Mouse (Mus musculus) liver, embryonic 11.5 days (tissue): ENCODE measurements around the gene Aco2. TPM values are rescaled to one million over a fixed set of nuclear protein-coding genes. Genes with fewer than 3 reads are reported as not detected.

Experiments used
- ATAC-seq: fragments of 200-750 bp; cut with Nextera tagmentation; replicated peaks from 2 replicates; pipeline ENCODE4 v1.8.0; 2017; ENCODE audit warnings: moderate number of reproducible peaks, mild to moderate bottlenecking, moderate TSS enrichment, moderate library complexity; ENCODE audit not compliant: low FRiP score
- DNase-seq: peaks from one replicate; pipeline ENCODE4 v3.0.0-alpha.2; 2017; ENCODE audit warnings: low spot score
- H3K27ac ChIP-seq: fragments of 300-500 bp; sonication (generic); 2 replicates; pipeline ENCODE4 v1.5.1; 2014; ENCODE audit warnings: mild to moderate bottlenecking, low read depth, low read length, control low read depth
- H3K27me3 ChIP-seq: fragments of 300-500 bp; sonication (generic); replicated peaks from 2 replicates; pipeline ENCODE4 v1.6.1; 2014; ENCODE audit warnings: low read length, mixed read lengths; ENCODE audit not compliant: control insufficient read depth, insufficient read depth
- H3K36me3 ChIP-seq: fragments of 300-500 bp; sonication (generic); 2 replicates; pipeline ENCODE4 v1.6.1; 2014; ENCODE audit warnings: mild to moderate bottlenecking, low read length, moderate library complexity, mixed read lengths; ENCODE audit not compliant: control insufficient read depth, insufficient read depth
- H3K4me1 ChIP-seq: fragments of 300-500 bp; sonication (generic); replicated peaks from 2 replicates; pipeline ENCODE4 v1.6.1; 2014; ENCODE audit warnings: low read length, mixed read lengths; ENCODE audit not compliant: control insufficient read depth, insufficient read depth
- H3K4me2 ChIP-seq: fragments of 300-500 bp; sonication (generic); 2 replicates; pipeline ENCODE4 v1.6.1; 2014; ENCODE audit warnings: mild to moderate bottlenecking, control low read depth, moderate library complexity
- H3K4me3 ChIP-seq: fragments of 300-500 bp; sonication (generic); 2 replicates; pipeline ENCODE4 v1.5.1; 2014; ENCODE audit warnings: low read depth, low read length, control low read depth
- H3K9ac ChIP-seq: fragments of 300-500 bp; sonication (generic); 2 replicates; pipeline ENCODE4 v1.6.1; 2014; ENCODE audit warnings: low read depth, low read length, control low read depth
- H3K9me3 ChIP-seq: fragments of 300-500 bp; sonication (generic); 2 replicates; pipeline ENCODE4 v1.6.1; 2016; ENCODE audit warnings: low read length, inconsistent platforms, mixed read lengths; ENCODE audit not compliant: control insufficient read depth
- WGBS: fragments of 180-500 bp; shearing (Covaris S2); extraction: QIAGEN DNeasy Blood & Tissue Kit; methylation state at CpG from one replicate; pipeline ENCODE4 v1.1.7; 2014; 5-methylcytosine and 5-hydroxymethylcytosine counted together
- polyA plus RNA-seq: library from polyadenylated mRNA; unstranded; fragments of >200 nt; fragmentation: Nextera tagmentation; extraction: Ambion mirVana; gene quantifications from 2 replicates; pipeline ENCODE4 v1.2.1, GENCODE M21; 2014

The Aco2 gene
- polyA plus RNA-seq, 1 experiment from 2014 or later, result 177 TPM

DNA sequence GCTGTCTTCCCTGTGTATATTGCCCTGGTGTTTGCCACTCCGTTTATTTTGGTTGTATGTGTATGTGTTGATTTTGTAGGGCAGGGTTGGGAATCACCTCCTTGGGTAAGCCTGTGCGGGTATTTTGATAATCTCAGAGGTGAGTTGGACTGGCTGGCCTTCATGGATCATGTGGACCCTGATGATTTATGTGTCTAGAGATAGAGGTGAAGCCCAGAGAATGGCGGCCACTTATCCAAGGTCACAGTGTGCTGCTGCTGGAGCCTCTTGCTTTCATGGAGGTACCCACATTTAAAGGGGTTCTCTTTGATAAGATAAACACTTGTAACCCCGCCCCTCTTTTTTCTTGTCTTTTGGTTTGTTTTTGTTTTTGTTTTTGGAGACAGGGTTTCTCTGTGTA is 67.7 kb downstream of the Aco2 start:
- ATAC-seq (peak; percentile 54; the same call in 1 of the 2 replicates), DNase-seq (no peak)
- Histone ChIP-seq H3K4me3 (no peak overlapping the region), H3K4me1 (peaks cover 19% of the 10 kb centered on the region), H3K9me3 (no peaks in the 10 kb centered on the region), H3K4me2 (no peak overlapping the region), H3K36me3 (no peaks in the 10 kb centered on the region), H3K9ac (no peak overlapping the region), H3K27ac (no peak overlapping the region), H3K27me3 (peaks cover 15% of the 10 kb centered on the region; the same call in 1 of the 2 replicates)
- 66% methylated on average over 4 of the region's 4 CpGs for WGBS

GRCm38 (mm10) chr15:81940219-81940618 is 68.1 kb downstream of the Aco2 start:
- H3K36me3 ChIP-seq, result no peaks in the 10 kb centered on the region
- H3K4me3 ChIP-seq, result no peak overlapping the region
- WGBS, result 82% methylated on average over 5 of the region's 5 CpGs
- H3K4me2 ChIP-seq, result no peak overlapping the region
- no peaks in the 10 kb centered on the region for H3K9me3 ChIP-seq
- peaks cover 15% of the 10 kb centered on the region; the same call in 1 of the 2 replicates for H3K27me3 ChIP-seq
- ATAC-seq (no peak), DNase-seq (no peak)
- H3K9ac ChIP-seq, result no peak overlapping the region
- H3K4me1 ChIP-seq, result peaks cover 19% of the 10 kb centered on the region
- H3K27ac ChIP-seq, result no peak overlapping the region

GRCm38 (mm10) chr15:81941010-81941409 is 68.9 kb downstream of the Aco2 start:
- ATAC-seq, result no peak
- WGBS, result 87% methylated on average over 2 of the region's 2 CpGs
- Histone ChIP-seq H3K4me3 (no peak overlapping the region), H3K9me3 (no peaks in the 10 kb centered on the region), H3K27ac (no peak overlapping the region), H3K36me3 (no peaks in the 10 kb centered on the region), H3K4me2 (no peak overlapping the region), H3K4me1 (peaks cover 19% of the 10 kb centered on the region), H3K9ac (no peak overlapping the region), H3K27me3 (peaks cover 15% of the 10 kb centered on the region; the same call in 1 of the 2 replicates)
- DNase-seq, result no peak

DNA sequence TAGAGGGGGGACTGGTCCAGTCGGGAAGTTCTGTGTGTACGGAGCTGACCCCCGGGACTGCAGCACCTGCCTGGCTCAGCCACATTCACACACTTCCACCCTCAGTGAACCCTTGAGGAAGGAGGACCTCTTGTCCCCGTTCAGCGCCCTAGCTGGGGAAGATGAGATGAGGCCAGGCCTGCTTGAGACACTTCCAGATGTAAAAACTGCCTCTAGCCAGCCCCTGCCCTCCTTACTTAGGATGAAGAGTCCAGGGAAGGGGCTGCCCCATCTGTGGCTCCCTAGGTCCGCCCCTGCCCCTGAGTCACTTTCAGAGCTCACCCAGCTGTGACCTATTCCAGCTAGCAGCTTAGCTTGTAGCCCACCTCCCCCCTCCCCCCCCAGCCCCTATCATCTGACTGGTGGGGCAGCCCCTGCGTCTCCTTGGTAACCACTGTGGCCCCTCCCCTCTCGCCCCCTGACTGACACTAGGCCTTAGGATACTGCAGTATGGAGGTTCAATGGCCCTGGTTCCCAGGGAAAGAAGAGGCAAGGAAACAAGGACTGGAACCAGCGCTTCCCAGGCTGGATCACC is 71.2 kb downstream of the Aco2 start:
- no peak for ATAC-seq
- no peak for DNase-seq
- Histone ChIP-seq H3K9me3 (no peaks in the 10 kb centered on the region), H3K36me3 (no peaks in the 10 kb centered on the region), H3K9ac (no peak overlapping the region), H3K27me3 (no peaks in the 10 kb centered on the region), H3K27ac (no peak overlapping the region), H3K4me3 (no peak overlapping the region), H3K4me2 (no peak overlapping the region), H3K4me1 (peaks cover 10% of the 10 kb centered on the region)
- 26% methylated on average over 9 of the region's 9 CpGs for WGBS

DNA sequence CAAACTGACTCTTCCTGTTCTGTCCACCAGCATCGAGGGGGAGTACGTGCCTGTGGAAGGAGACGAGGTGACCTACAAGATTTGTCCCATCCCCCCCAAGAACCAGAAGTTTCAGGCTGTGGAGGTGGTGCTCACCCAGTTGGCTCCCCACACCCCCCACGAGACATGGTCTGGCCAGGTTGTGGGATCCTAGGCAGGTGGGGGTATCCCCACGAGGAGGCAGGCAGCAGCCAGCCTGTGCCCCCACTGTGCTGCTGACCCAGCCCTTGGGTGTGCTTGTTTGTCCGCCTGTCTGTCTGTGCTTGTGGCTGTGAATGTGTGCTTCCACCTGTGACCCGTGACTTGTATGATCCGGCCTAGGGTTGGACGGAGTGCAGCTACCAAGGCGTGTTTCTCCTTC is 77.0 kb downstream of the Aco2 start:
- H3K27ac ChIP-seq, result no peak overlapping the region
- no peak overlapping the region for H3K9ac ChIP-seq
- no peaks in the 10 kb centered on the region; the same call in 1 of the 2 replicates for H3K36me3 ChIP-seq
- H3K9me3 ChIP-seq, result no peaks in the 10 kb centered on the region
- H3K27me3 ChIP-seq, result no peaks in the 10 kb centered on the region
- H3K4me2 ChIP-seq, result no peak overlapping the region
- WGBS, result 74% methylated on average over 10 of the region's 10 CpGs
- no peak for ATAC-seq
- no peak for DNase-seq
- peaks cover 9% of the 10 kb centered on the region for H3K4me1 ChIP-seq
- no peak overlapping the region for H3K4me3 ChIP-seq

- no peak for ATAC-seq
- H3K27ac ChIP-seq, result no peak overlapping the region
- no peak overlapping the region for H3K4me3 ChIP-seq
- no peak overlapping the region for H3K4me2 ChIP-seq
- no peaks in the 10 kb centered on the region; the same call in 1 of the 2 replicates for H3K36me3 ChIP-seq
- H3K4me1 ChIP-seq, result peaks cover 9% of the 10 kb centered on the region
- 76% methylated on average over 11 of the region's 11 CpGs for WGBS
- DNase-seq, result no peak
- no peaks in the 10 kb centered on the region for H3K27me3 ChIP-seq
- no peak overlapping the region for H3K9ac ChIP-seq
- no peaks in the 10 kb centered on the region for H3K9me3 ChIP-seq
Observed at GRCm38 (mm10) chr15:81949476-81950131, 77.5 kb downstream of the Aco2 start.

- 90% methylated on average over 5 of the region's 5 CpGs for WGBS
- ATAC-seq (no peak), DNase-seq (no peak)
- Histone ChIP-seq H3K9me3 (no peaks in the 10 kb centered on the region), H3K36me3 (no peaks in the 10 kb centered on the region; the same call in 1 of the 2 replicates), H3K4me1 (peaks cover 9% of the 10 kb centered on the region), H3K9ac (no peak overlapping the region), H3K4me2 (no peak overlapping the region), H3K27me3 (no peaks in the 10 kb centered on the region), H3K27ac (no peak overlapping the region), H3K4me3 (no peak overlapping the region)
Observed at GRCm38 (mm10) chr15:81950716-81951115, 78.6 kb downstream of the Aco2 start.

- DNase-seq (no peak), ATAC-seq (no peak)
- H3K27me3 ChIP-seq, result no peaks in the 10 kb centered on the region
- no peaks in the 10 kb centered on the region; the same call in 1 of the 2 replicates for H3K36me3 ChIP-seq
- H3K9ac ChIP-seq, result no peak overlapping the region
- H3K4me1 ChIP-seq, result peaks cover 9% of the 10 kb centered on the region
- 91% methylated on average over 9 of the region's 9 CpGs for WGBS
- no peaks in the 10 kb centered on the region for H3K9me3 ChIP-seq
- H3K4me3 ChIP-seq, result no peak overlapping the region
- H3K4me2 ChIP-seq, result no peak overlapping the region
- no peak overlapping the region for H3K27ac ChIP-seq
Observed at GRCm38 (mm10) chr15:81951159-81951558, 79.0 kb downstream of the Aco2 start.

DNA sequence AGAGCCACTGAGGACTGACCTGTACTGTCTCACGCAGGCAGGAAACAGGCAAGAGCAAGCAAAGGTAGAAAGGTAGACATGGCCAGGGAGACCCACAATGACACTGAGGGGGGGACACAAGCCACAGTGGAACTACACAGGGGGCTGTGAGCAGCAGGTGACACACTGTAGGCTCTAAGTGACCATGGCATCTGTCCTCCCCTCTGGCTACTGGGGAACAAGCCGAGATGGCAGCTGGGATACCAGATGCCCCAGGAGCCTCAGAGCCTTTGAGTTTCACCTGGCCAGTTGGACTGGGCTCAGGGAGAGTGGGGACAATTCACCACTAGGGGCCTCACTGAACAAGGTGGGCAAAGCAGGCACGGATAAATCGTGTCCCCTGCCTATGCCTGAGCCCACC is 80.2 kb downstream of the Aco2 start:
- WGBS, result 88% methylated on average over 4 of the region's 4 CpGs
- Histone ChIP-seq H3K4me3 (no peak overlapping the region), H3K9me3 (no peaks in the 10 kb centered on the region), H3K4me2 (no peak overlapping the region), H3K9ac (no peak overlapping the region), H3K36me3 (no peaks in the 10 kb centered on the region; the same call in 1 of the 2 replicates), H3K4me1 (peaks cover 9% of the 10 kb centered on the region), H3K27ac (no peak overlapping the region), H3K27me3 (no peaks in the 10 kb centered on the region)
- ATAC-seq (no peak), DNase-seq (no peak)
